Mouse (Mus musculus): ENCODE measurements at regions not wholly inside any gene's neighbourhood (a gene's known extent, or its start where the extent isn't known, plus 50 kb on each side); places are given as distances from the start of the nearest gene placed in this dataset.
"Not testable (repeated sequence)": the region's sequence is repeated elsewhere in the genome, so short reads cannot be mapped to it uniquely, and the experiment has no call there.

- no peak for TF ChIP-seq CTCF (conservative IDR thresholded peaks at IDR 0.05)
- DNase-seq (ENCODE audit: low spot score in 2 of 2): no peak
- Histone ChIP-seq H3K27ac (no peak overlapping the region), H3K4me3 (no peak overlapping the region)
Measured at GRCm38 (mm10) chr9:5424236-5424635, 79.0 kb downstream of the Casp12 start.

DNA sequence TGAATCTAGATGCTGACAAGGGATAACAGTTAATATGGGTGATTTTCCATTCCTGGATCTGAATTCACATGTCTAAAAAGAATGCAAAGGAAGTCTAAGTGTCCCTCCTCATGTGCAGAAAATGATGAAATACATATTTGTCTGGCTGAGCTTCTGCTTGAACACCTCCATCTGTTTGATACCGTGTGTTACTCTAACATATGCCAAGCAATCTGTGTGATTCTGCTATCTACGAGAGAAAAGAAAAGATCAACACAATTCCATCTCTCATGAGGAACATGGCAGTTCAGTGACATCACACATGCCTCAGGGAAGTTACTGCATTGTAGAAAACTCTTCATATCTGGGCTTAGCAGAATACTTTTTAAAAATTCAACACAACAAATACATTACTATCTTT, 103.0 kb downstream of the Casp12 start:
- H3K27ac ChIP-seq: no peak overlapping the region
- DNase-seq (ENCODE audit: low spot score in 2 of 2): peak; percentile 9 to 36
- no peak for TF ChIP-seq CTCF (conservative IDR thresholded peaks at IDR 0.05)

GRCm38 (mm10) chr9:5456606-5457005, 111.4 kb downstream of the Casp12 start:
- Histone ChIP-seq H3K27ac (no peak overlapping the region), H3K4me3 (no peak overlapping the region)
- no peak for TF ChIP-seq CTCF (conservative IDR thresholded peaks at IDR 0.05)
- no peak for DNase-seq (ENCODE audit: low spot score in 2 of 2)

More for the DNA sequence above, 103.0 kb downstream of the Casp12 start:
- H3K4me3 ChIP-seq: no peak overlapping the region

- no peak for TF ChIP-seq CTCF (conservative IDR thresholded peaks at IDR 0.05)
- peak in 1 of 2 experiments; percentile 14 for DNase-seq (ENCODE audit: low spot score in 2 of 2)
- Histone ChIP-seq H3K4me3 (no peak overlapping the region), H3K27ac (no peak overlapping the region)
Measured at GRCm38 (mm10) chr9:5472012-5472411, 126.8 kb downstream of the Casp12 start.

DNA sequence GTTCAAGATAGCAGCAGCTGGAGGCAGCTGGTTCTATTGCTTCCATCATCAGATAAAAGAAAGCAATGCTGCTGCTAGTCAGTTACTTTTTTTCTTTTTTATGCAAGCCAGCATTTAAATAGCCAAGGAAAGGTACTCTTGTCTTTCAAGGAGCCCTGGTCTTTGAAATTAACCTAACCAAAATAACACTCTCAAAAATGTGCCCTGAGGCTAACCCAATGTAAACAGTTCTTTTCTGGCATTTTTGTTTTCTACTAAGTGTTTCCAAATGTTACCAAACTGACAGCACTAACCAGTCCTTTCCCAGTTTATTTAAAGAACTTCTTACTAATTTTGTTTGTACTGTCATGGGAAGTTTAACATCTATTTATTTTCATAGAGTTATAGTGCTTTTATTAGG, 129.0 kb downstream of the Casp12 start:
- Histone ChIP-seq H3K27ac (no peak overlapping the region), H3K4me3 (no peak overlapping the region)
- no peak for DNase-seq (ENCODE audit: low spot score in 2 of 2)
- no peak for TF ChIP-seq CTCF (conservative IDR thresholded peaks at IDR 0.05)

- no peak overlapping the region for H3K27ac ChIP-seq
- H3K4me3 ChIP-seq: no peak overlapping the region
- 0 out of 2 replicates have a peak, but pooled peaks have one; percentile 4 for TF ChIP-seq CTCF (conservative IDR thresholded peaks at IDR 0.05)
- no peak for DNase-seq (ENCODE audit: low spot score in 2 of 2)
Measured at GRCm38 (mm10) chr9:5485258-5485657, 140.0 kb downstream of the Casp12 start.

- Histone ChIP-seq H3K27ac (no peak overlapping the region), H3K4me3 (no peak overlapping the region)
- DNase-seq (ENCODE audit: low spot score in 2 of 2): peak; percentile 55 to 77
- TF ChIP-seq CTCF (conservative IDR thresholded peaks at IDR 0.05): no peak
Measured at GRCm38 (mm10) chr9:5496837-5497236, 151.6 kb downstream of the Casp12 start.

DNA sequence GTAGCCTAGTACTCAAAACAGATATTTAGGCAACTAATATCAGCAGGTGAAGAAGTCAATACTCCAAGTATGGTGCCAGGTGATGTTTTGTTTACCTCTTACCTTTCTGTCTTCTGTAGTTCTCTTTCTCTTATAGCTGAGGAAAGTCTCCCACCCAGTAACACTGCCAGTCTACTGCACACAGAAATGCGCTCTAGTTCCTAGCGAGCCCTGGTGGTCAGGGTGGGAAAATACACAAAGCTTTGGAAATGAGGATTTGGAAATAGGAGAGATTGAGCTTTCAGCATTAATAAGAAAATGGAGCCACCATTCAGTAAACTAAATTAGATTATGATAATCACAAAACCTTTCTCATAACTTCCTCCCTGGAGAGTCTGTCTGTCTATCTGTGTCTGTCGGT, 153.1 kb downstream of the Casp12 start:
- DNase-seq (ENCODE audit: low spot score in 2 of 2): no peak
- Histone ChIP-seq H3K4me3 (no peak overlapping the region), H3K27ac (no peak overlapping the region)
- peak; percentile 66 for TF ChIP-seq CTCF (conservative IDR thresholded peaks at IDR 0.05)

GRCm38 (mm10) chr9:5525762-5526360, 180.6 kb downstream of the Casp12 start:
- no peak for TF ChIP-seq CTCF (conservative IDR thresholded peaks at IDR 0.05)
- DNase-seq (ENCODE audit: low spot score in 2 of 2): no peak
- Histone ChIP-seq H3K27ac (no peak overlapping the region), H3K4me3 (no peak overlapping the region)

- TF ChIP-seq CTCF (conservative IDR thresholded peaks at IDR 0.05): no peak
- H3K27ac ChIP-seq: no peak overlapping the region
- DNase-seq (ENCODE audit: low spot score in 2 of 2): no peak
- no peak overlapping the region for H3K4me3 ChIP-seq
Measured at GRCm38 (mm10) chr9:5542604-5543003, 197.4 kb downstream of the Casp12 start.

- no peak overlapping the region for H3K27ac ChIP-seq
- H3K4me3 ChIP-seq: no peak overlapping the region
- DNase-seq (ENCODE audit: low spot score in 2 of 2): no peak
- no peak for TF ChIP-seq CTCF (conservative IDR thresholded peaks at IDR 0.05)
Measured at GRCm38 (mm10) chr9:5575072-5575471, 229.8 kb downstream of the Casp12 start.

- not testable (repeated sequence) for H3K4me3 ChIP-seq; H3K27ac ChIP-seq; DNase-seq (ENCODE audit: low spot score in 2 of 2)
Measured at GRCm38 (mm10) chr9:5578168-5578567, 232.9 kb downstream of the Casp12 start.

DNA sequence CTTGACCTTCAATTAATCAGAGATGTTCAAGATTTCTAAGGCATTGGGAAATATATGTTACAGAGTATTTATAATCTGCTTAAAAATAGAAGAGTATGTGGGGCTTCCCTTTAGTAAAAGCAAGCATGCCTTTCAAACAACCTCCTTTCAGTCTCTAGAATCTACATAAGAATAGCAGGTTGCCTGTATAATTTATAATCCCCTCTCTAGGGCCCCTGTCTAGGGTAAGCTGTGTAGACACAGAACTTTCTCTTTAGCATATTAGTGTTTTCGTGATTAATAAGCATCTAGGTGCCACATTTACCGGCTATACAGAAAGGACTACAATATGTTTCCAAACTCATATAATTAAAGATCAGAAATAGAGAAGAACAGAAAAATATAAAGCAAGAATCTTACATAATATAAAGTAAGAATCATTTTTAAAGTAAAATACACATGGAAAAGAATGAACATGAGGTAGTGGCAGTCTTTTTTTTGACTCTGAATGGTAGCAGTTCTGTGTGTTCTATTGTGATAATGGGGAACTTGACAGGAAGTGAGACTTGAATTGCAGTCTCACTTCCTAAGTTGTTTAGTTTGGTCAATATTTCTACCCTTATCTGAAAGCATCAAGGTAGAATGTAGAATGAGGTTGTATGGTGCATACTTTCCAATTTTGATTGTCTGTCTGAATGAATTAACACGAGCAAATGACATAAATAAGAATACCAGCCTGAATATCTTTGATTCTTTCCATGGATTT, 250.8 kb downstream of the Casp12 start:
- Histone ChIP-seq H3K4me3 (no peak overlapping the region), H3K27ac (no peak overlapping the region)
- DNase-seq (ENCODE audit: low spot score in 2 of 2): no peak
- no peak for TF ChIP-seq CTCF (conservative IDR thresholded peaks at IDR 0.05)

DNA sequence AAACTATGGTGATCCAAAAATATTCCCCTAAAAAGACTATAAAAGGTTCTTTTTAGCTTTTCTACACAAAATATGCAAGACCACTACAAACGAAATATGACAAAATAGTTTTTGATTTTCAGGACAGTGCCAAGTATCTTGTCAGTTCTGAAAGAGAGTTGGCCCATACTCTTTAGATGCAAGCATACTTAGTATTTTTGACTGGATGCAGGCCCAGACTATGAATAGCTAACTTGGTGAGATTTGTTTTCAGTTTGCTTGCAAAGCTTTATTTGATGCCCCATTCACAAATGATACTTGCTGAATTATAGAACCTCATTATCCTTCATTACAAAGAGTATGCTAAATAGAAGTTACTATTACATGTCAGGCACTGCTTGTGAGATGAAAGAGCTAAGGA, 258.8 kb downstream of the Casp12 start:
- no peak overlapping the region for H3K27ac ChIP-seq
- no peak for DNase-seq (ENCODE audit: low spot score in 2 of 2)
- no peak for TF ChIP-seq CTCF (conservative IDR thresholded peaks at IDR 0.05)
- H3K4me3 ChIP-seq: no peak overlapping the region

Measured in layer of hippocampus, adult 2 months (tissue).